Mouse (Mus musculus) mouse embryonic stem cell (cell line): Measurements from ENCODE around the gene Tfrc.

Experiments
- in situ Hi-C, 2 experiments: fragments of 300-500 bp; cut with MboI; formaldehyde crosslinking; loops; 1 replicate in 1 of 2; 3 replicates in 1 of 2; pipeline ENCODE4 v1.14.3; 2019 to 2020; ENCODE audit warnings: low sequenced_read_pairs in 2 of 2, low pct_unique_long_range_greater_than_20kb in 1 of 2, mixed read lengths in 1 of 2; ENCODE audit not compliant: unreplicated experiment in 1 of 2

Gene Tfrc

DNA sequence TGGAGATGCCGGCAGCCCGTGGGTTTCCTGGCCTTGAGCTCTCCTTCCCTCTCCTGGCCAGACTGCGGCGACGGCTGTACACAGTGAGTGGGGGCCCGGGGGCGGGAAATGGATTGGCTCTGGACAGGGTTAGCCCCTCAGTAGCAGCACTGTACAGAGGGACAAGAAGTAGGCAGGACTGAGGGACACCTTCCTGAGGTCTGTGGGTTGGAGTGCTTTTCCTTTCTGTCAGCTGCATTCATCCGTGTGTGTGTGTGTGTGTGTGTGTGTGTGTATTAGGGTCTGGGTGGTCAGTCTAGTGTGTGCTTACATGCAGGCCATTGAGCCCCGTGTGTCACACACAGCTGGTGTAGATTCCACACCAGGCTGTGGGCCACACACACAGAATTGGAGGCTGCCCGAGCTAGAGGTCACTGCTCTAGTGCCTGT is 52.8 kb downstream of the Tfrc start:
- in situ Hi-C loops: no loop called here

GRCm38 (mm10) chr16:32662372-32662771 is 53.7 kb downstream of the Tfrc start:
- in situ Hi-C loops: no loop called here

- in situ Hi-C loops: no loop called here
Observed at GRCm38 (mm10) chr16:32663231-32663858, 54.6 kb downstream of the Tfrc start.

DNA sequence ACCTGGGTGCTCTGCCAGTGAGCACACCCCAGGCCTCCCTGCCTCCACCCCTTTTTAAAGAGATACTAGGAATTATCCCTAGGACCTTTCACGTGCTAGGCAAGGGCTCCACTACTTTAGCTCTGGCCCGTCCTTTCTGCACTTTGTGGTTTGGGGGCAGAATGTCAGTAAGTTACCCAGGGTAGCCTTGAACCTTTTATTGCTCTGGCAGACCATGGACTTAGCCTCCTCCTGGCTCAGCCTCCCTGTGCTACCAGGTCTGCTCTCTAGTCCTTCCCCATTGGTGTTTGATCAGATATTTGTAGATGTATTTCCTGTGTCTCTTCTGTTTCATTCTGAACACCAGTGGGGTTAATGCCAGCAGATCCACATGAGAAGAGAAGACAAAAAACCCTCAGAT is 55.5 kb downstream of the Tfrc start:
- in situ Hi-C loops: no loop called here

- in situ Hi-C loops: no loop called here
Observed at GRCm38 (mm10) chr16:32665851-32666665, 57.3 kb downstream of the Tfrc start.

DNA sequence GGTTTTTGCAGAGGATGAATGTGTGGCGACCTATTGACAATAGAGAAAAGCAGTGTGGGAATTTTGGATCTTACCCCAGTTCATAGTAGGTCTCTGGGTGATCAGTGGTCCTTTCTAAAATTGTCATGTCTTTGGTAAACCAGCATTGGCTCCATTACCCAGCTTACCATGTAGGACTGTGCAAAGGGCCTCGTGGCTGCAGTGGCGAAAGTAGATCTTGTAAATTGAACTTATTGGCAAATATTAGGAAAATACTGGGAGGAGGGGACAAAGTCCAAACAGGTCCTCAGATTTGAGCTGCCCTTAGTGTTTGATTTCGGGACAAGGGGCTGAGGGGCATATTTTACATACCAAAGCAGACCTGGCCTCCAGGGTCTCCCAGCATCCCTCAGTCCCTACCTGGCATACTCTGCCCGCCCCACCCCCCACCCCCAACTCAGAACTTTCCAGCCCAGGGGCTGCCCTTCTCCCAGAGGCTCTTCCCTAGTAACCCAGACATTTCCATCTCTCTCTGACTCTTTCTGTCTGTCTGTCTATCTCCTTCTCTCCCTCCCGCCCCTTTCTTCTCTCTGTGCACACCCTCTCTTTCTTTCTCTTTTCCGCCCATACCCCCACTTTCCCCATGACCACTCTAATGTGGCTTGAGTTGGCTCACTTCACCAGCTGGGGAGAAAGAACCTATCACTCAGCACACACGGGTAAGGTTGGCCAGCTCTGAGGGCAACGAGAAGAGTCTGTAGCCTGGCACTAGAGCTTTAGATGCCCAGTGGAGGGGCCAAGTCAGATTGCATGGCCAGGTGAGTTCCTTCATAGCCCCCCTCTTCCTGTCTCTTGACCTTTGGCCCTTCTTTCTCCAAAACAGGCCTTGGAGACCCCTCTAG is 58.2 kb downstream of the Tfrc start:
- in situ Hi-C loops: no loop called here

DNA sequence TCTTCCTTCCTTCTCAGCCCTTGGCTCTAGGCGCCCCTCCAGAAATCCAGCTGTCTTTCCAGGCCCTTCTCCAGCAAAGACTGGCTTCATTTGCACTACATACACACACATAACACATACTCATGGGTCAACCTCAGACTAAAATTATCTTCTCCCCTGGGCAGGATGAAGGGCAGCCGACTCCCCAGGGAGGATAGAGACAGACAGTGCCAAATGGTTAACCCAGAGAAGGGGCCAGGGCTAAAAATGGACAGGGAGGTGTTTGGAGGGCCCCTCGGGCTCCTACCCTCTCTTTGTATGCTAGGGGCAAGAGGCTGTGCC is 58.8 kb downstream of the Tfrc start:
- in situ Hi-C loops: no loop called here

DNA sequence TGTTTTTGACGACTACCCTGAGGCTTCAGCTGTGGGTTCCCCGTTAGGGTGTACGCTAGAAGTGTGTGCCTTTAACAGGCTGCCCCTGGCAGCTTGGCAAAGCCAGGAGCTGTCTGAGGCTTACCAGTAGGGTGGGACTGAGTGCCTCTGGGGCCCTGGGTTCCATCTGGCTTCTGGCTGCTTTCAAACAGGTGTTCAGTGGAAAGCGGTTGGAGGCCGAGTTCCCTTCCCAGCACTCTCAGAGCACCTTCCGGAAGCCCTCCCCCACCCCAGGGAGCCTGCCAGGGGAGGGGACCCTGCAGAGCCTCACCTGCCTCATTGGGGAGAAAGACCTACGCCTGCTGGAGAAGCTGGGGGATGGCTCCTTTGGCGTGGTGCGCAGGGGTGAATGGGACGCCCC is 59.3 kb downstream of the Tfrc start:
- in situ Hi-C loops: no loop called here

GRCm38 (mm10) chr16:32668472-32668871 is 59.8 kb downstream of the Tfrc start:
- in situ Hi-C loops: no loop called here

- in situ Hi-C loops: no loop called here
Observed at GRCm38 (mm10) chr16:32669243-32669642, 60.5 kb downstream of the Tfrc start.

- in situ Hi-C loops: no loop called here
Observed at GRCm38 (mm10) chr16:32670354-32671124, 61.8 kb downstream of the Tfrc start.

DNA sequence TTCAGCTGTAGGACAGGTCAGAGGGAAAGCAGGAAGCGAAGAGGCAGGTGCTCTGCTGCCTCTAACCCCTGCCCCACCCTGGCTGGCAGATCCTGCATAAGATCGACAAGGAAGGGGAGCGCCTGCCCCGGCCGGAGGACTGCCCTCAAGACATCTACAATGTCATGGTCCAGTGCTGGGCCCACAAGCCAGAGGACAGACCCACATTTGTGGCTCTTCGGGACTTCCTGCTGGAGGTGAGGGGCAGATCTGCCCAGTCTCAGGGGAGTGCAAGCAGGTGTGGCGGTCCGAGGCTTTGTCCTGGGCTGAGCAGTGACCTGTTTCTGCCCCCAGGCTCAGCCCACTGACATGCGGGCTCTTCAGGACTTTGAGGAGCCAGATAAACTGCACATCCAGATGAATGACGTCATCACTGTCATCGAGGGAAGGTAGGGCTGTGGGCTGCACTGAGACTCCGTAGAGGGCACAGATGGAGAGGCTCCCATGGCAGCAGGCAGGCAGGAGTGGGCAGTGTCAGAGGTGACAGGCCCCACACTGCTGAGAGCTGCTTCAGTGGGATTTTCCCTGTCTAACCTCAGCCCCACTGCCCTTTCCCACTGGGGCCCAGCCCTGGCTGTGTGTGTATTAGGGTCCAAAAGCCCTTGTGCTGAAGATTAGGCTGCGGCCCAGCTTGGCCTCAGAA is 62.6 kb downstream of the Tfrc start:
- in situ Hi-C loops: no loop called here

DNA sequence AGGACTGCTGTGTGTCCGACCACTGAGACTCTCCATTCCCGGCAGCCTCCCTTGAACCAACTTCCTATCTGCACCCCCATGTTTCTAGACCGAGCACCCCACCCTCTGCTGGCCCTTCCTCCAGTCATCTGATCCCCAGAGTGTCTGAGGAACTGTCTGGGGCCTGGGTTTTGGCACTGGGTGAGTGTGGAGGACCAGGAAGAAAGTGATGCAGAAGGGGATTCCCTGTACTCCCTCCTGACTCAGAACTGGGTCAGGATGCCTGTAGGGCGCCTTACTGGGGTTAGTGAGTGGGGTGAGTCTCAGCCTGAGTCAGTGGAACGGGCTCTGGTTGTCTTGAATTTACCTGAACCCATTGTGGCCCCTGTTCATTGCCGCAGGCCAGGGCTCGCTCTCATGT is 63.5 kb downstream of the Tfrc start:
- in situ Hi-C loops: no loop called here

DNA sequence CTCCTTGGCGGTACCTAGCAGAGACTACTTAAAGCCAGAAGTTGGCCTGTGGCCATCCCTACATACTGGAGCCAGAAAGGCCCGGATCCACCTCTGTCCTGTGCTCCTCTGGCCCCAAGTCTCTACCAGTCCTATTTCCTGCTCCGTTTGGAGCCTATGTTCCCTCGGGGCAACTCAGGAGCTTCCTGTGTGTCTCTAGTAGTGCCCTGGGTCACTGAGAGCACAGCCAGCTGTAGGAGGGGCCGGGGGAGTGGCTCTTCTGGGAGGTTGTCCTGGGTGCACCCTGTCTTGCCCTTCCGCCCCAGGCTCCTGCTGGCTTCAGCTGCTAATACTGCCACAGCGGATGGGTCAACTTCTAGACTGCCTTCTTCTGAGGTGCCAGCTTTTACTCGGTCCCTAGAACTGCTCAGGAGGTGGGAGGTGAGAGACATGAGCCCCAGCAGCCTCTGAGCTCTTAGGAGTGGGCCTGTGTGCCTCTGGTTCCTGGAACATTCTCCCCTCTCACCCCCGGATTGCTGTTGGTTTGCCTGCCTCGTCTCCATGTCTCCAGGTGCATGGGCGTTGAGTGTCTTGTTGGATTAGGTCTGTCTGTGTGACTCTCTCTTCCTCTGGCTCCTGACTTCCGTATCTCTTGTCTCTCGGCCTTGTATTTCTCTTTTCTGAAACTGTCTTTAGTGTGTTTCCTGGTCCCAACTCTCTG is 64.3 kb downstream of the Tfrc start:
- in situ Hi-C loops: no loop called here

DNA sequence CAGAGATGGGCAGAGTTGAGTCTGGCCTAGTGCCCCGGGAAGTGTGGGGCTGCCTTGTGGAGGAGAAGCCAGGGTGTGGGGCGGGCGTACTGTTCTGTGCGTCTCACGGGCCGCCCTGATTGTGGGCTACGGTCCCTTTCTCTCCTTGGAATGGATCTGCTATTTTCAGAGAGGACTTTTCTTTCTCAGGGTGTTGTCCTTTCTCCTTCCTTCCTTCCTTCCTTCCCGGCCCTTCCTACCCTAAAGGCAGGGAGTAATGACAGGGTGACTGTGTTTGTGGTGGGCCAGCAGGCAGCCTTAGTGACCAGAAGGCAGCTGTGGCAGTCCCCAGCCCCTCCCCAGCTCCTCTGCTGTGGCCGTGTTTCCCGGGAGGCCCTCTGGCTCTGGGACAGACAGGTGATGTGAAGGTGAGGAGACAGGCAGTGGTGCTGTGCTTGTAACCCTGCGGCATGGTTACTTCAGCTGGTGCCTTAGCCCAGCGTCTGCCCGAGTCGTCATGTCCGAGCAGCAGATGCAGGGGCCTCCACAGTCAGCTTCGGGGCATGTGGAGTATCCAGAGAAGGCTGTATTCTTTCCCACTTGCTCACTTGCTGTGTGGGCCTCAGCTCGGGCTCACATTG is 65.5 kb downstream of the Tfrc start:
- in situ Hi-C loops: no loop called here

DNA sequence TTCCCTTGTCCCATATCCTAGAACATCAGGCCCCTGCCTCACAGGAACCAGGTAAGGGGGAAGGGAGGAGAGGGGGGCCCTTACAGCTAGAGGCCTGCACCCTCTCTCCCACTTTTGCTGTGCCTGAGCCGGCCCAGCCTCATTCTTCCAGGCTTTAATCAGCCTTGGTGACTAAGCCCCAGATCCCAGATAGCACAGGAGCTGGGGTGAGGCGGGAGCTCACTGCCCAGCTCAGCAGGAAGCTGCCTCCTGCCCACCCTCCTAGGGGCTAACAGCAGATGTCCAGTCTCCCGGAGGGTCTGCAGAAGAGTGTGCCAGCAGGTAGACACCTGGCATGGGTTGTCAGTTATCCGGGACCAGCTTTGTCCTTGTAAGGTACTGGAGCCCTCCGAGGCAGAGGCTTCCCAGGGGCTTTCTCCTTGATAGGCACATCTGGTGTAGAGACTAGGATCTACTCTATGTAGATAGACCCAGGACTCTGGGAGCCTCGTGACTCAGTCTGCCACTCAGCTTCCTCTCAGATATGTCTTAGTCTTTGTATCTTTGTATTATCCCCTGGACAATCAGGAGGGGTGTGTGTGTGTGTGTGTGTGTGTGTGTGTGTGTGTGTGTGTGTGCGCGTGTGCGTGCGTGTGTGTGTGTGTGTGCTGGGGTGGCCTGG is 68.5 kb downstream of the Tfrc start:
- in situ Hi-C loops: no loop called here

GRCm38 (mm10) chr16:32677903-32678302 is 69.2 kb downstream of the Tfrc start:
- in situ Hi-C loops: no loop called here
